Mouse (Mus musculus): ENCODE measurements around the gene Plekhm3. TPM values are rescaled to one million over a fixed set of nuclear protein-coding genes. Genes with fewer than 3 reads are reported as not detected.
A peak's percentile ranks its signal among the peaks of the same experiment; 100 is the strongest.
"Not testable (repeated sequence)": the region's sequence is repeated elsewhere in the genome, so short reads cannot be mapped to it uniquely, and the experiment has no call there.

Plekhm3 gene
- polyA plus RNA-seq, 1 experiment from 2014 or later: 5.0 TPM

DNA sequence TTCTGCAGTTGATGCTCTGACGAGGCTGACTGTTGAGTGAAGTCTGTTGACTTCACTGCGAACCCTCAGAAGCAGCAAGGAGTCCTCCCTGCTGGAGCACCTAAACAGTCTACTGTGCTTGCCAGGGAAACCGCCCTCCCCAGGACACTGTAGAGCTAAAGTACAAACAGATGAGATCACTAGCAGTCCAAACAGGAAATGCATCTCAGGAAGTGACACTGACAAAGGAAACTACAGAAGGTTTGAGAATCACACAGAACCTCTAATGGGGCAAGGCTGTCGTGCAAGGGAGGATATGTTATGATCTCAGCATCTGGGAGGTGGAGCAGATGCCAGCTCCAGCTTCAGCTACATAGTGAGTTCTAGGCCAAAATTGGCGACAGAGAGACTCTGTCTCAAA lies 14.1 kb upstream of the Plekhm3 start:
- no peaks in the 10 kb centered on the region for H3K9me3 ChIP-seq (replicated peaks; ENCODE audit: control insufficient read depth, low read length)
- H3K36me3 ChIP-seq (ENCODE audit: control insufficient read depth, insufficient read depth, low read length): no peaks in the 10 kb centered on the region
- no peaks in the 10 kb centered on the region for H3K4me1 ChIP-seq (ENCODE audit: control insufficient read depth, insufficient read depth, low read length)
- H3K27me3 ChIP-seq (ENCODE audit: control insufficient read depth, insufficient read depth, low read length): no peaks in the 10 kb centered on the region
- H3K4me2 ChIP-seq (ENCODE audit: low read depth, low read length): no peak overlapping the region
- no peak for ATAC-seq (ENCODE audit: insufficient read depth, low FRiP score)
- 62% methylated on average over 5 of the region's 5 CpGs for WGBS
- H3K4me3 ChIP-seq (replicated peaks; ENCODE audit: low read length): no peak overlapping the region
- H3K9ac ChIP-seq (ENCODE audit: low read length): no peak overlapping the region
- no peak overlapping the region for H3K27ac ChIP-seq (ENCODE audit: low read length)

DNA sequence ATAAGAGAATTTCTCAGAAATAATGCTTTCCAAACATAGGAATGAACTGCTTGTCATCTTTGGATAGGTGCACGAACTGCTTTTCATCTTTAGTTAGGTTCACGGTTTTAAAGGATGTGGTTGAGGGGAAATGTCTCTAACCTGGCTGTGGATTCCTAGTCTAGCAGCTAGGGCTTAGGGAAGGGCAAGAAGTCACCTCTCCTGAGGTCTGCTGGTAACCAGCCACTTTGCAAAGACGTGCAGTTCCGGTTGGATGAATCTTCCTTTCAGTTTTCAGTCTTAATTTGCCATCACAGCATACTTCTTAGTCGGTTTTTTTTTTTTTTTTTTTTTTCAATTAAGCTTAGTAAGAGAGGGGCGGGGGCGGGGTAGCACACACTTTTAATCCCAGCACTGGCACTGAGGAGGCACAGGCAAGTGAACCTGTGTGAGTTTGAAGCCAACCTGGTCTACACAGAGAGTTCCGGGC lies 431 bp upstream of the Plekhm3 start:
- Histone ChIP-seq H3K9me3 (replicated peaks; ENCODE audit: control insufficient read depth, low read length) (no peaks in the 10 kb centered on the region), H3K9ac (ENCODE audit: low read length) (peak overlapping the region; percentile 80), H3K27me3 (ENCODE audit: control insufficient read depth, insufficient read depth, low read length) (no peaks in the 10 kb centered on the region), H3K4me2 (ENCODE audit: low read depth, low read length) (peak overlapping the region; percentile 70), H3K36me3 (ENCODE audit: control insufficient read depth, insufficient read depth, low read length) (no peaks in the 10 kb centered on the region), H3K4me1 (ENCODE audit: control insufficient read depth, insufficient read depth, low read length) (peaks cover 4% of the 10 kb centered on the region; the same call in 1 of the 2 replicates), H3K27ac (ENCODE audit: low read length) (no peak overlapping the region; the same call in 1 of the 2 replicates), H3K4me3 (replicated peaks; ENCODE audit: low read length) (peak overlapping the region; percentile 95)
- WGBS: 45% methylated on average over 8 of the region's 8 CpGs
- ATAC-seq (ENCODE audit: insufficient read depth, low FRiP score): no peak

DNA sequence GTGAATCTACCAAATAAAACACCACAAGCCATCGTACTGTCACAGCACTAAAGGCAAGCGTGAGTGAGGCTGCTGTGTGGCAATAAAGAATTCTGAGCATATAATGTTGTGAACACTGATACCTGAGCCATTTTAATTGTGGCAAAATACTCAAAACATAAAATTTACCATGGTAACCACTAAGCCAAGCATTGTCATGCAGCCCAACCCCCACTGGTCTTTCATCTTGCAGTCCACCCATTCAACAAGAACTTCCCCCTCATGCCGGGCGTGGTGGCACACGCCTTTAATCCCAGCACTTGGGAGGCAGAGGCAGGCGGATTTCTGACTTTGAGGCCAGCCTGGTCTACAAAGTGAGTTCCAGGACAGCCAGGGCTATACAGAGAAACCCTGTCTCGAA lies 1.8 kb downstream of the Plekhm3 start:
- H3K4me1 ChIP-seq (ENCODE audit: control insufficient read depth, insufficient read depth, low read length); H3K4me3 ChIP-seq (replicated peaks; ENCODE audit: low read length); H3K36me3 ChIP-seq (ENCODE audit: control insufficient read depth, insufficient read depth, low read length); H3K9me3 ChIP-seq (replicated peaks; ENCODE audit: control insufficient read depth, low read length); H3K27me3 ChIP-seq (ENCODE audit: control insufficient read depth, insufficient read depth, low read length); H3K27ac ChIP-seq (ENCODE audit: low read length); H3K4me2 ChIP-seq (ENCODE audit: low read depth, low read length); H3K9ac ChIP-seq (ENCODE audit: low read length); ATAC-seq (ENCODE audit: insufficient read depth, low FRiP score): not testable (repeated sequence)
- WGBS: 91% methylated on average over 7 of the region's 7 CpGs

DNA sequence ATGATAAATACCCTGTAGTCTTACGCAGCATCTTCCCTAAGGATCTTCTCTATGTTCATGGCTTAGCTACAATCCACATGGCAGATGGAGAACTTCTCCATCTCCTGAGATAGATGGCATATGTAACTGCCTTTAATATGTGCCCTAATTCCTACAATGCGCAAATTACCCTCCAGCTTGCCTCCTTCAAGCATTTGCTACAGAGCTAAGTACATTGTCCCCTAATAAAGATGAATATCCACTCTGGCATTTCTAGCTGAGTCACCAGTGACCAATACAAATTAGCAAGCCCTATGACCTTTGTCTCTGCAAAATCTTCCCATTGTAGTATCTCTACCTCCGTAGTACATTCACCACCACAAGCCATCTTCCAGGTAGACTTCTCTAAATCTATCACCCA lies 6.4 kb downstream of the Plekhm3 start:
- 85% methylated on average over 3 of the region's 3 CpGs for WGBS
- H3K9me3 ChIP-seq (replicated peaks; ENCODE audit: control insufficient read depth, low read length): no peaks in the 10 kb centered on the region
- no peaks in the 10 kb centered on the region for H3K36me3 ChIP-seq (ENCODE audit: control insufficient read depth, insufficient read depth, low read length)
- H3K4me1 ChIP-seq (ENCODE audit: control insufficient read depth, insufficient read depth, low read length): no peaks in the 10 kb centered on the region
- no peak for ATAC-seq (ENCODE audit: insufficient read depth, low FRiP score)
- no peak overlapping the region for H3K4me2 ChIP-seq (ENCODE audit: low read depth, low read length)
- no peak overlapping the region for H3K4me3 ChIP-seq (replicated peaks; ENCODE audit: low read length)
- no peaks in the 10 kb centered on the region for H3K27me3 ChIP-seq (ENCODE audit: control insufficient read depth, insufficient read depth, low read length)
- H3K9ac ChIP-seq (ENCODE audit: low read length): no peak overlapping the region
- H3K27ac ChIP-seq (ENCODE audit: low read length): no peak overlapping the region

DNA sequence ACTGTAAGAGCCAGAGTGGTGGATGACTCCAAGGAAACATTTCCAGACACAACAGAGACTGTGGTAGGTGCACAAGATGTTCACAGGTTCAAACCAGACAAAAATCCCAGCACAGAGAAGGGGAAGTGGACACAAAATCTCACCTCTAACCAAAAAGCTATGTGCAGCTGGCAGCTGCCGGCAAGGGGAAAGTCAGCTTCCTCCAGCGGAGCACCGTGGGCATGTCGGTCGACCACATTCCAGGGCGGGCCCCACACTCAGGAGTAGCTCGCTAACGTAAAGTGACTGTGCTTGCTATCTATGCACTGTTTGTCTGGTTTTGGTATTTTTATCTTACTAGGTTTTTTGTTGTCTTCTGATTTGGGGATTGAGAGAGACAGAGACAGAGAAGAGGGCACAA lies 7.2 kb downstream of the Plekhm3 start:
- Histone ChIP-seq H3K27me3 (ENCODE audit: control insufficient read depth, insufficient read depth, low read length) (no peaks in the 10 kb centered on the region), H3K9me3 (replicated peaks; ENCODE audit: control insufficient read depth, low read length) (no peaks in the 10 kb centered on the region), H3K4me2 (ENCODE audit: low read depth, low read length) (no peak overlapping the region), H3K4me3 (replicated peaks; ENCODE audit: low read length) (no peak overlapping the region), H3K27ac (ENCODE audit: low read length) (no peak overlapping the region), H3K9ac (ENCODE audit: low read length) (no peak overlapping the region), H3K4me1 (ENCODE audit: control insufficient read depth, insufficient read depth, low read length) (no peaks in the 10 kb centered on the region), H3K36me3 (ENCODE audit: control insufficient read depth, insufficient read depth, low read length) (no peaks in the 10 kb centered on the region)
- WGBS: 60% methylated on average over 8 of the region's 8 CpGs
- ATAC-seq (ENCODE audit: insufficient read depth, low FRiP score): no peak

DNA sequence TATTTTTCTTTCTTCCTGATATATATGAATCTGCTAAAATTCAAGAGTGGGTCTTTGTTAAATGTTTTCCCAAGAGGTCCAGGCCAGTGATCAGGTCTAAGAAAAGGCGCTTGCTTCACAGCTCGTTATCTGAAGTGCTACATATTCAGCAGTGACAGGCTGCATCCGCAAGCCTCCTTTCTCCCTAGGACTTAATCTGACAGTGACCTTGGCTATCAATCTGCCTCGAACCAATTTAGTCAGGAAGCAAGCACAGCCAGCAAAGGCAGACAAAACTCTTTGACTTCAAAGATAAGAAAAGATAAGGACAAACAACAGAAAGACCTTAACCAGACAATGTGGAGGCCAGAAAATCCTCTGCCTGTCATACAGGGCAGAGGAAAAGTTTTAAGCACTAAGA lies 10.5 kb downstream of the Plekhm3 start:
- H3K9ac ChIP-seq (ENCODE audit: low read length): no peak overlapping the region
- H3K4me3 ChIP-seq (replicated peaks; ENCODE audit: low read length): no peak overlapping the region
- 35% methylated on average over 4 of the region's 4 CpGs for WGBS
- H3K9me3 ChIP-seq (replicated peaks; ENCODE audit: control insufficient read depth, low read length): no peaks in the 10 kb centered on the region; the same call in 1 of the 2 replicates
- no peaks in the 10 kb centered on the region for H3K4me1 ChIP-seq (ENCODE audit: control insufficient read depth, insufficient read depth, low read length)
- H3K4me2 ChIP-seq (ENCODE audit: low read depth, low read length): no peak overlapping the region
- ATAC-seq (ENCODE audit: insufficient read depth, low FRiP score): no peak
- H3K27ac ChIP-seq (ENCODE audit: low read length): no peak overlapping the region
- H3K27me3 ChIP-seq (ENCODE audit: control insufficient read depth, insufficient read depth, low read length): no peaks in the 10 kb centered on the region
- H3K36me3 ChIP-seq (ENCODE audit: control insufficient read depth, insufficient read depth, low read length): no peaks in the 10 kb centered on the region

DNA sequence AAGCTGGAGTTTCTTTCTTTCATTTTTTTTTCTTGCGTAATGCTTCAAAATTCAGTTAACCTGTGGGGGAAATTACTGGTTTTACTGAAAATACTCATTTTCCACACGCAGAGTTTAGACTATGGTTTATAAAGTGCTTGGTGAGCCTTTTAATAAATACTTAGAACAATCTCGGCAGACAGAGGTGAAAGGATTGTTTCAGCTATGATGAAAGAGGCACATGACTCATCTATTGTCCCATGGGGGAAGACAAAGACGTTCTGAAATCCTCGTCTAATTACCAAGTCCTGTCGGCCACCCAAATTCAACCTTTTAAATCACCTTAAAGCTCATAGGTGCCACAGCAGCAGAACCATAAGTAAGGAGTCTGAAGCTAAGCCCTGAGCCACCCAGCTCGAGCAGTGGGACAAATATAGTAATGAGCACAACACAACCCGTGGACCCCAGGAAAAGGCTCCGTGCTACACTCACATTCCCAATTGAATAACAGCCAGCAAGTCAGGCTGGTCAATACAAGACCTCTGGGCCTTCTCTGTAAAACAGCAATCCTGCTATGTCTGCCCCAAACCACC lies 11.3 kb downstream of the Plekhm3 start:
- no peak for ATAC-seq (ENCODE audit: insufficient read depth, low FRiP score)
- H3K36me3 ChIP-seq (ENCODE audit: control insufficient read depth, insufficient read depth, low read length): no peaks in the 10 kb centered on the region
- no peak overlapping the region for H3K4me3 ChIP-seq (replicated peaks; ENCODE audit: low read length)
- no peaks in the 10 kb centered on the region for H3K4me1 ChIP-seq (ENCODE audit: control insufficient read depth, insufficient read depth, low read length)
- H3K27ac ChIP-seq (ENCODE audit: low read length): no peak overlapping the region
- 71% methylated on average over 9 of the region's 9 CpGs for WGBS
- no peaks in the 10 kb centered on the region; the same call in 1 of the 2 replicates for H3K9me3 ChIP-seq (replicated peaks; ENCODE audit: control insufficient read depth, low read length)
- no peak overlapping the region for H3K9ac ChIP-seq (ENCODE audit: low read length)
- H3K27me3 ChIP-seq (ENCODE audit: control insufficient read depth, insufficient read depth, low read length): no peaks in the 10 kb centered on the region
- H3K4me2 ChIP-seq (ENCODE audit: low read depth, low read length): no peak overlapping the region

DNA sequence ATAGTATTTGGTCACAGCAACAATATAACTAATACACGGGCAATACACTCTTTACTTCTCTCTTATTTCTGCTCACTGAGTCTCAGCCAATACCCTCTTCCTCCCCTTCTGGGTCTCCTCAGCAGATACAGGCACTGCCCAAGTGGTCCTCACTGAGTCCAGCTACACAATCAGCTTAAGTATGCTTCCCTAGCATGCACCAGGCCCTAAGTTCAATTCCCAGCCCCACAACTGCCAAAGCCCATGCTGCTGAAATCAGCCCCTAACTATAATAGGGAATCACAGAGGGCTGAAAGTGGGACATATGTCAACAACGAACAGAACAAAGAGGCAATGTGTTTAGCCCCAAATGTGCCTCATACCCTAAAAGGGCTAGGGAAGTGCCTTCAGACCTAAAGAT lies 11.9 kb downstream of the Plekhm3 start:
- no peak overlapping the region for H3K27ac ChIP-seq (ENCODE audit: low read length)
- no peak overlapping the region for H3K9ac ChIP-seq (ENCODE audit: low read length)

DNA sequence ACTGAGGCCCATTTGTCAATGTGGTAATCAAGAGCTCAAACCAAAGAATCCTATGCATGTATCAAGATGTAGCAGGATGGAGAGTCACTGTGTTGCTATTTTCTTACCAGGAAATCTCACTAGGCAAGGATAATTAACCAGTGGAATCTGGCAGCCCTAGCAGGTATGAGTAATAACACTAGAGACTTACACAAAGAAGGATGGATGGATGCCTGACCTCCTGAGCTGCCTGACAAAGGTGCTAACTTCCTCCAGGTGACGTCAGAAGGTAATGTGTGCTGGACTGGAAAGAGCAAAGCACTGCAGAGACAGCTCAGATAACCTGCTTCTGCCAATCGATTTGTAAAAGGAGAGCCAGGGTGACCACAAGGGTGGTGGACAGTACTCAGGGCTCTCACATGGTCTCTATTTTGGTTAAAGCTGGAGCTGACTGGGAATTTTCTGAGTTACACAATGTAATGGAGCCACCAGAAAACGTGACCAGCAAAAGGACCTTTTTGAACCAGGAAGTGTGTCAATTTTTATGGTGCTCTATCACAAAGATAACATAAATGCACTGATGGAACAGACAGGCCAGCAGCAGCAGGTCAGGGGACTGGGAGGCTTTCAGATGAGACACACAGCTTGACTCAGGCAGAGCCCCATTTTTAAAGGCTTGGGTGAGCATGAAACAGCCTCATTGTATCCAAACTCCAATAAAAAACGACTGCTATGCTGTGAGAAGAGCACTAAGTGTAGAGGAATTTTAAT lies 14.4 kb downstream of the Plekhm3 start:
- H3K4me3 ChIP-seq (replicated peaks; ENCODE audit: low read length): no peak overlapping the region
- H3K9me3 ChIP-seq (replicated peaks; ENCODE audit: control insufficient read depth, low read length): no peaks in the 10 kb centered on the region; the same call in 1 of the 2 replicates
- H3K4me1 ChIP-seq (ENCODE audit: control insufficient read depth, insufficient read depth, low read length): no peaks in the 10 kb centered on the region
- no peak for ATAC-seq (ENCODE audit: insufficient read depth, low FRiP score)
- no peak overlapping the region for H3K9ac ChIP-seq (ENCODE audit: low read length)
- H3K27ac ChIP-seq (ENCODE audit: low read length): no peak overlapping the region
- H3K36me3 ChIP-seq (ENCODE audit: control insufficient read depth, insufficient read depth, low read length): no peaks in the 10 kb centered on the region
- H3K27me3 ChIP-seq (ENCODE audit: control insufficient read depth, insufficient read depth, low read length): no peaks in the 10 kb centered on the region
- WGBS: 59% methylated on average over 4 of the region's 4 CpGs
- H3K4me2 ChIP-seq (ENCODE audit: low read depth, low read length): no peak overlapping the region

More for the DNA sequence above, 11.9 kb downstream of the Plekhm3 start:
- Histone ChIP-seq H3K27me3 (ENCODE audit: control insufficient read depth, insufficient read depth, low read length) (no peaks in the 10 kb centered on the region), H3K4me3 (replicated peaks; ENCODE audit: low read length) (no peak overlapping the region), H3K36me3 (ENCODE audit: control insufficient read depth, insufficient read depth, low read length) (no peaks in the 10 kb centered on the region), H3K9me3 (replicated peaks; ENCODE audit: control insufficient read depth, low read length) (no peaks in the 10 kb centered on the region; the same call in 1 of the 2 replicates), H3K4me1 (ENCODE audit: control insufficient read depth, insufficient read depth, low read length) (no peaks in the 10 kb centered on the region), H3K4me2 (ENCODE audit: low read depth, low read length) (no peak overlapping the region)
- WGBS: 82% methylated on average over 2 of the region's 2 CpGs
- ATAC-seq (ENCODE audit: insufficient read depth, low FRiP score): no peak
